Mouse (Mus musculus): Measurements from ENCODE around the gene Dcbld2.

The Dcbld2 gene

DNA sequence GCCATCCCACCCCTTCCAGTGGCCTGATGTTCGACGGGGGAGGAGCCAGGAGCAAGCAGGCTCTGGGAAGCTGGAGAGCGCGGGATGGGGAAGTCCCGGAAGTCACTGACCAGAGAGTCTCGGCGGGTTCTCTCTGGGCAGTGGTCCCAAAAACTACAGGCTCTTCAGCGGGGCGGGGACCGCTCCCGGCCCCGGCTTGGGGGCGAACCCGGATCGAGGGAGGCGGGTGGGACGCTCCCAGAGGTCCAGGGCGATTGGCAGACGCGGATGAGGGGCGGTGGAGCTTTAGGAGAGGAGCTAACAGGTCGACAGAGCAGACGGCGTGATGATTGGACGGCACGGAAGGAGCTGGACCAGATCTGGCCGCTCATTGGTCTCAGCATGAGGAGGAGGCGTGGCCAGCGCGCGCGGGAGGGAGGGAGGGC lies at the start of gene Dcbld2:
Gene Dcbld2 (plus strand): TSS at position 382 of the 425 bp plus-strand sequence.
- peak; percentile 100 for DNase-seq (ENCODE audit: low spot score)

GRCm38 (mm10) chr16:58377170-58377569 lies 31.1 kb upstream of the Dcbld2 start:
- DNase-seq (ENCODE audit: low spot score), result no peak

- no peak for DNase-seq (ENCODE audit: low spot score)
Observed at GRCm38 (mm10) chr16:58377756-58378503, 30.3 kb upstream of the Dcbld2 start.

DNA sequence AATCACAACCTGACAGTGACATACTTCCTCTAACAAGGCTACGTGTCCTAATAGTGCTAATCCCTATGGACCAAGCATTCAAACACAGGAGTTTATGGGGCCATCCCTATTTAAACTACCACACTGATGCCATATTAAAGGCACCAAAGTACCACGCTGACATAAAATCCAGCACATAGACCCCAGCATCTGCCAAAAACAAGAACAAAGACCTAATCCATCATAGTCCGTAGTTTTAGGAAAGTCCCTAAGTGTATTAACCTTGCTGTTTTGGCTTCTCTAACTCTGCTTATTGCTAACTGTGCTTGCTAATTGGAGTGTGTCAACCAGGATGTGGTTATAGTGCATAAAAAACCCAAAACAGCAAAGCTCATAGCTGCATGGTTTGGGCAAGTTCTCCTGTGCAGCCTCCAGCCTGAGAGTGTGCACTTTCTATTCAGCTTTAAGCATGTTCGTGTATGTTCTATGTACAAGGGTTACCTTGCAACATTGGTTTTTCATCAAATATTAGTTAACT lies 21.9 kb upstream of the Dcbld2 start:
- DNase-seq (ENCODE audit: low spot score), result no peak

DNA sequence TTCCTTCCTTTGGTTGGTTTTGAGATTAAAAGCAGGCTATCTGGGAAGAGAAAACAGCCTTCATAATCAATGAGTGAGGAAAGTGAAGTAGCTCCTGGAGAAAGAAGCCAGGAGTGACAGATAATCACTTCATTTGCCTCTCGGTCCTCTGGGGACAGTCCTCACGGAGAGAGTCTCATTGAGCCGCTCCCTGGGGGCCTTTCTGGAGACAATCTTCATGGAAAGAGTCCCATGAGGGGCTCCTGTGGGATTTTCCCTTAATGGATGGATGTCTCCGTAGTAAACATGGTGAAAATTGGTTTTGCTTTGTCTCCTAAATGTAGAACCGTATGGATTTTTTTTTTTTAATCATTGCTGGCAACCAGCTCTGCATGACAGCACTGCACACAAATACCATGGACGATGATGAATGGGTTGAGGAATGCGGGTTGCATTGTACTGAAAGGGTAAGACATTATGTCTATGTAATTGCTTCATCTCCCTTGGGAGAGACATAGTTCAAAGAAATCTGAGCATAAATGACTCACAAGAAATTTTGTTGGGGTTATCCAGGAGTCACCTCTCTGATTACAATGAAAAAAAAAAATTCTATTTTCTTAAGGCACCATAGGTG lies 19.0 kb upstream of the Dcbld2 start:
- DNase-seq (ENCODE audit: low spot score), result peak; percentile 62

- no peak for DNase-seq (ENCODE audit: low spot score)
Observed at GRCm38 (mm10) chr16:58393036-58393435, 15.2 kb upstream of the Dcbld2 start.

DNA sequence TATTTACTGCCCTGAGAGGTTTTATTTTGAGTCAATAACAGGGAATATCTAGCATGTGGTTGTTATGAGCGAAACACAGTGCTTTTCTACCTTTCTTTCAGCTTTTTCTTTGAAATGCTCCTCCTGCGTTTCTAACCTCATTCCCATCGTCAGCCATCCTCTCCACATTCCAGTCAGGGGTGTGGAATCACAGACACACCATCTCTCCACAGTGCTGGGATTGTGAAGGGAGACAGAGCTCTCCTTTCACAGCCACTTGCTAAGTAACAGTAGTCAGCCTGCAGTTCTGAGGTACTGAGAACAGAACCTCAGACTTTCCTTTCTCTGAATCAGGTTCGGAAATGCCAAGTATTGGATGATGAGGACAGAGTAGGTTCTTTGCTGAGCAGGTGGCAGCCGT lies 14.1 kb upstream of the Dcbld2 start:
- no peak for DNase-seq (ENCODE audit: low spot score)

GRCm38 (mm10) chr16:58398604-58399003 lies 9.6 kb upstream of the Dcbld2 start:
- peak; percentile 69 for DNase-seq (ENCODE audit: low spot score)

- DNase-seq (ENCODE audit: low spot score), result no peak
Observed at GRCm38 (mm10) chr16:58401079-58401478, 7.2 kb upstream of the Dcbld2 start.

GRCm38 (mm10) chr16:58404665-58405064 lies 3.6 kb upstream of the Dcbld2 start:
- no peak for DNase-seq (ENCODE audit: low spot score)

GRCm38 (mm10) chr16:58405271-58405670 lies 3.0 kb upstream of the Dcbld2 start:
- peak; percentile 52 for DNase-seq (ENCODE audit: low spot score)

GRCm38 (mm10) chr16:58408487-58409281 lies 441 bp downstream of the Dcbld2 start:
- peak; percentile 60 for DNase-seq (ENCODE audit: low spot score)

GRCm38 (mm10) chr16:58409825-58410224 lies 1.6 kb downstream of the Dcbld2 start:
- DNase-seq (ENCODE audit: low spot score), result peak; percentile 41

GRCm38 (mm10) chr16:58414801-58415200 lies 6.6 kb downstream of the Dcbld2 start:
- no peak for DNase-seq (ENCODE audit: low spot score)

- no peak for DNase-seq (ENCODE audit: low spot score)
Observed at GRCm38 (mm10) chr16:58415500-58415899, 7.3 kb downstream of the Dcbld2 start.

DNA sequence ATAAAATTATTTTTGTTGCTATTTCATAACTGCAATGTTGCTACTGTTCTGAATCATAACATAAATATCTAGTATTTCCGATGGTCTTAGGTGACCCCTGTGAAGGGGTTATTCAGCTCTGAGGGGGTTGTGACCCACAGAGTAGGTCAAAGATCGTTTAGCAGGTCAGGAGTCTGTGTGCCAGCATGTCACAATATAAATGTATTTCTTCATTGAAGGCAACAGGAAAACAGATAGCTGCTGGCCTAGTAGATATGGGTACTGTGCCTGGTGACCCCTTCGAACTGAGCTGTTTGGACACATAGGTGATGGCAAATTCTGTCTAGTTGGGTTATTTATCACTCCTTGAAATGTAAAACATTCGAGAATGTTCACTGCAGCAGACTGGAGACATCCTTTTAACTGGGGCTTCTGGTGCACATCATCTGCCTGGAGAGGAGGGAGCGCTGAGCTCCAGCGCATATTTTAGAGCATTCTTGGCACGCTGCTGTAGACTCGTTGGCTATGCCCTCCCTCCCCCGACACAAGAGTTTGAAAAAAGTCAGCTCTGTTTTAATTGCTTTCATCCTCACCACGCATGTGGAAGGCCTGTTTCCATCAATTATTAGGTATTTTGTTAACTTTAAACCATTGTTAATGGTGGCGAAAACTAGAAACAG lies 13.6 kb downstream of the Dcbld2 start:
- DNase-seq (ENCODE audit: low spot score), result no peak

DNA sequence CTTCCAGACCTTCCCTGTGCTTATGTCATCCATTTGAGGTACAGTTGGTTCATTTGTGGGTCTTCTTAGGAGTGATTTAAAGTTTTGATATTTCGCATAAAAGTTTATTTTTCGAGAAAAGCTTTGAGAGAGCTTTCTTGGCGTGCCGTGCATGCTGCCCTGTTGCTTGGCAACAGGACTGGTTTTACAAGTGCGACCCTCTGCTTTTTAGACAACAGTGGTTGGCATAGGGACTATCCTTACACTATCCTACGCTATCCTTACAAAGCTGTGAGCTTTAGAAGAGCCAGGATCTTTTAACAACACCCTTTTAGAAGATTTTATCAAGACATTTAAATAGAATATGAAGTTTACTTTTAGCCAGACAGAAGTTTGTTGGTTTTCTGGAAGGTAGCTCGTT lies 22.0 kb downstream of the Dcbld2 start:
- DNase-seq (ENCODE audit: low spot score), result no peak

DNA sequence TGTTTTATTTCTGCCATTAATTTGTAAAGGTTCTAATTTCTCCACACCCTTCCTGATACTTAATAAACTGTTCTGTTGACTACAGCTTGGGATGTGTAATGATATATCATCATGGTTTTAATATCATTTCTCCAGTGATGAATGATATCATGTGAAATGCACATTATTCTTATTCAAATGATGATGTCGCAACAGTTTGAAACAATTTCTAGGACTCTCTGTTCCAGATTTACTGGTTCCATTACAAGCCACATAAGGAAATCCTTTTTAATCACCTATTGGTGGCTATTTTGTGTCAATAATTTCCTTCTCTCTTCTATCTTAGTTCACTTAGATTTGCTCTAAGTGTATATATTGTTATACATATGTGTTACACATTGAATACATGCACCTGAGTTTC lies 24.1 kb downstream of the Dcbld2 start:
- DNase-seq (ENCODE audit: low spot score), result peak; percentile 48

- no peak for DNase-seq (ENCODE audit: low spot score)
Observed at GRCm38 (mm10) chr16:58444735-58445134, 36.5 kb downstream of the Dcbld2 start.

- DNase-seq (ENCODE audit: low spot score), result no peak
Observed at GRCm38 (mm10) chr16:58446281-58447259, 38.3 kb downstream of the Dcbld2 start.

- DNase-seq (ENCODE audit: low spot score), result no peak
Observed at GRCm38 (mm10) chr16:58449073-58449472, 40.8 kb downstream of the Dcbld2 start.

Measured in adipocyte (in vitro differentiated cells).